Mouse (Mus musculus): ENCODE data around the gene Fndc11. TPM values are rescaled to one million over a fixed set of nuclear protein-coding genes. Genes with fewer than 3 reads are reported as not detected.

Fndc11 gene
- 0.19 and 0.35 TPM in 2 replicates for polyA plus RNA-seq (2012; rRNA removed)

DNA sequence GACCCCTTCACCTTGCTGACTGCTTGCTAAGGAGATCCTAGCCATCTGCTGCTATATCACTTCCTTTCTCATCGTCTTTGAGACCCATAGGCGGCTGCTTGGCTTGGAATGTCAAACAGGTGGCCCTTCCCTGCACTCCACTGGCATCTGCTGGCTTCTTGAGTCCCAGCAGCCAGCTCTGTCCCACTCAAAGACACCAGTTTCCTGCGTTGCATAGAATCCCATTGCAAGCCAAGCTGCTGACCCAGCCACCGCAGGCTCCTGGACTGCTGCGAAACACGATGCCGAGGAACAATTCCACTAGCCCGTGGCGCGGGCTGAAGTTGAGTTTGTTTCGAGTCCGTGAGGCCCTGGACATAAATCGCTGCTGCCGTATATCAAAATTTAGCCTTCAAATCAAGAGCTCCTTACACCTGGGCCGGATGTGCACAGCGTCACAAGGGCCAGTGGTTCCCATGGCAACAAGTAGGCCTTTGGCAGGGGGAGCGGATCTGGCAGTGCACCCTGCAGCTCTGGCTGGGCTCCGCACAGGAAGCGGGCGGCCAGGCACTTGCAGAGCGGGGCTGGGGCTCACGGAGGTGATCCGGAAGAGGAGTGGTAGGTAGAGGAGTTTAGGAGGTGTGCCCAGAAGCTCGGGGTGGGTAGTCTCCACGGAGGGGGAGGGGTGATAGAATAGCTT is at the start of gene Fndc11:
TSS of gene Fndc11 (plus strand) at position 476 of the 679 bp plus-strand sequence.

DNA sequence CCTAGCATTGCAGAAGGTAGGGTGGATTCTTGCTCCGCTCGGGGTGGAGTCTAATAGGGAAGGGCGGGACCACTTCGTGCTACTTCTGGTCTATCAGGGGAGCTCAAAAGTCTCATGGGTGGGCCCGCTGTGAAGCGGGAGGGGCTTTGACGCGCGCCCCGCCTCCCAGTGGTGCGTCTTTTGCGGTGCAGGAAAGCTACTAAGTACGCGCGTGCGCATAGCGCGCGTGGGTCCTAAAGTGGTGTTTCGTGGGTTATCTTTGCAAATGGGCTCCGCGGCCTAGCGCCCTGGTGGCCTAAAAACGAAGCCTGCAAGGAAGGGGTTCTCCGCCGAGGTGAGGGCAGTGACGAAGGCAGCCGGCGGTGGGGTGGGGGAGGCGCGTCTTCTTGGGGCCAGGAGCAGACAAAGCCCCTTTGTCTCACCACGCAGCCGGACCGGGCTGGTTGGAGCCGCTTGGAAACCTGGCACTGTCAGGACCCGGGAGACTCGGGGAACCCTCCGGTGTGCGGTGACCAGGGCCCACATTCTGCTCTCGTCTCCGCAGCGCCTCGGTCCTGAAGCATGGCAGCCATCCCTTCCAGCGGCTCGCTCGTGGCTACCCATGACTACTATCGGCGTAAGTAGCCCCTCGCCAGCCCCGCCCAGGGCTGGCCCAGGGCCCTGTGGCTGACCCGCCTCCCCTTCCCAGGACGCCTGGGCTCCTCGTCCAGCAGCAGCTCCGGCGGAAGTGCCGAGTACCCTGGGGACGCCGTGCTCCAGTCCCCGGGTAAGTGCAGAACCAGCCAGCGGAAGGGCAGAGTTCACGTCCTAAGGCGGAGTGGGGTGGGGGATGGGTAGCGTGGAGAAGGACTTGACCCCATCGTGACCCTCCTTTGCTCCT is 32.5 kb upstream of the Fndc11 start, which contains the start of gene Ppdpf:
TSS of gene Ppdpf (plus strand) at position 127 of the 880 bp plus-strand sequence.

DNA sequence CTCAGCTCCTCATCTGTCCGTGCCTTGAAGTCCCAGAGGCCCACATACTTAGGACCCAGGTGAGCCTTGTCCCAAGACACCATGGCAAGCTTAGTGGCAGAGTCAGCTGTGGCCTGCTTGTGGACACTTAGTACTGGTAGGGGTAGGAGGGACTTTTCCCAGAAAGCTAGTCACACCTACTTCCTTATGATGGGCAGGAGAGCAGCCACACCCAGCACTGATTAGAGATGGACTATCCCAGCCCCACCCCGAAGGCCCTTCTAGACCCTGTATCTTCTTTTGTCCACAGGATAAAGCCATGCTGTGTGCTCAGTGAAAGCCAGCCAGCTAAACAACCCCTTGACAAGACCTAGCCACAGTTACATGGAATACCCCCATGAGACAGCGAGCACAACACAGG is 17.4 kb upstream of the Fndc11 start, which contains the start of gene Ptk6:
TSS of gene Ptk6 (minus strand) at position 368 of the 400 bp plus-strand sequence.

DNA sequence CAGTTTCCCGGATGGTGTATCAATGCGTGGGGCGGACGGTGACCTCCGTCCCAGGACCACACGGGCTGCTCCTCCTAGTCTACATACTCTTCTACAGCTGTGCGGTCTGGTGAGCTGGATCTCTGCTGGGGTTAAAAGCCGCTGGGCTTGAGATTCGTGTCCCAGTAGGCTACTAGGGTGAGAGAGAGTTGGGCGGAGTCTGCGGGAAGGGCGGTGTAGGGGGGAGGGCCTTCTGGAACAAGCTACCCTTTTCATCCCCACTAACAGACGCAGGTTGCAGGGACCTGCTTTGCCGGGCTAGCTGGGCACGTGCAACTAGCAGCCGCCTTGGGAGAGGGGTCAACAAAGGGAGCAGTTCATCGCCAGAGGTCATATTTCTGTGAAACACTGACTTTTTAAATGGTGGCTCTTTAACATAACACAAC is 6.8 kb upstream of the Fndc11 start, which contains the start of gene Srms:
TSS of gene Srms (minus strand) at position 165 of the 425 bp plus-strand sequence.

DNA sequence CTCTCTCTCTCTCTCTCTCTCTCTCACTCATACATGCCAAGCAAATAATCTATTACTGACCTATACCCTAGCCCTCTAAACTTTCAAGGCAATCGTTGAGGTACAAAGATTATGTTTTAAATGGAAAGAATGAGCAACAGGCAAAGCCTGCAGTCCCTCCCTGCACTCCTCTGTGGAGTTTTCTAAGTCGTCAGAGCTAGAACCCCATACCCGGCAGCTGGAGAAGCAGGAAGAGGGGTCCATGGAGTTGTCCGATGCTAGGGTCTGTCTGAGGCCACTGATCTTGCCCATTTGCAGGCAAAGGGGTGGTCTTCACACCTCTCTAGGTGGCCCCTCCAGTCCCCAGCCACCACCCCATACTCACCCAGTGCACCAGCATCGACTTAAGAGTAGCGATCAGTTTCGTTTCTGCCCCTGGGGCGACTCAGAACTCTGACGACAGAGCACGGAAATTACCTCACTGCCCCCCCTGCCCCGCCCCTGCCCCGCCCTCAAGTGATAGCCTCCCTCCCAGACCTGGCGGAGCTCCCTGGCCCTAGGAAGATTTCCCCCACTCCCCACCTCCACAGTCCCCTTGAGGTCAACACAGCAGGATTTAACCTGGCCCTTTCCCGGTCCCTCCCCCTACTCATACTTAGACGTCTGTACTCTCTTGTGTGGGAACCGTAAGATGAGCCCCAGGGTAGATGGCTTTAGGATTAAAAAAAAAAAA is 21.9 kb downstream of the Fndc11 start, which contains the start of gene Helz2:
TSS of gene Helz2 (minus strand) at position 426 of the 712 bp plus-strand sequence.

Other genes with a start within 250 kb of the Fndc11 start
- 0.57 and 0.79 TPM in 2 replicates for gene Col20a1, start 233.5 kb upstream of the Fndc11 start, polyA plus RNA-seq (2012; rRNA removed)
- 13.9 TPM in 2 replicates for gene Chrna4, start 176.5 kb upstream of the Fndc11 start, polyA plus RNA-seq (2012; rRNA removed)
- 78.7 and 87.8 TPM in 2 replicates for gene Kcnq2, start 84.7 kb upstream of the Fndc11 start, polyA plus RNA-seq (2012; rRNA removed)
- gene Eef1a2, start 63.0 kb upstream of the Fndc11 start, polyA plus RNA-seq (2012; rRNA removed), result 199 and 216 TPM in 2 replicates
- gene Ppdpf, start 32.8 kb upstream of the Fndc11 start, polyA plus RNA-seq (2012; rRNA removed), result 225 and 239 TPM in 2 replicates
- gene Ptk6, start 17.2 kb upstream of the Fndc11 start, polyA plus RNA-seq (2012; rRNA removed), result 0.05 and 0.08 TPM in 2 replicates
- gene Srms, start 6.8 kb upstream of the Fndc11 start, polyA plus RNA-seq (2012; rRNA removed), result 0.16 TPM in 2 replicates
- 2.1 and 2.2 TPM in 2 replicates for gene Helz2, start 22.0 kb downstream of the Fndc11 start, polyA plus RNA-seq (2012; rRNA removed)
- 27.2 and 29.7 TPM in 2 replicates for gene Gmeb2, start 68.0 kb downstream of the Fndc11 start, polyA plus RNA-seq (2012; rRNA removed)
- 1,007 and 1,209 TPM in 2 replicates for gene Stmn3, start 94.5 kb downstream of the Fndc11 start, polyA plus RNA-seq (2012; rRNA removed)
- 99.7 and 111 TPM in 2 replicates for gene Rtel1, start 99.7 kb downstream of the Fndc11 start, polyA plus RNA-seq (2012; rRNA removed)
- 130 and 133 TPM in 2 replicates for gene Zgpat, start 144.9 kb downstream of the Fndc11 start, polyA plus RNA-seq (2012; rRNA removed)
- 104 and 107 TPM in 2 replicates for gene Arfrp1, start 145.4 kb downstream of the Fndc11 start, polyA plus RNA-seq (2012; rRNA removed)
- 115 and 119 TPM in 2 replicates for gene Lime1, start 160.1 kb downstream of the Fndc11 start, polyA plus RNA-seq (2012; rRNA removed)
- 10.0 and 11.4 TPM in 2 replicates for gene Zbtb46, start 239.4 kb downstream of the Fndc11 start, polyA plus RNA-seq (2012; rRNA removed)

Measured in central nervous system, embryonic 18 days (tissue).